Mouse (Mus musculus): ENCODE results near the gene Hemgn.

The Hemgn gene

DNA sequence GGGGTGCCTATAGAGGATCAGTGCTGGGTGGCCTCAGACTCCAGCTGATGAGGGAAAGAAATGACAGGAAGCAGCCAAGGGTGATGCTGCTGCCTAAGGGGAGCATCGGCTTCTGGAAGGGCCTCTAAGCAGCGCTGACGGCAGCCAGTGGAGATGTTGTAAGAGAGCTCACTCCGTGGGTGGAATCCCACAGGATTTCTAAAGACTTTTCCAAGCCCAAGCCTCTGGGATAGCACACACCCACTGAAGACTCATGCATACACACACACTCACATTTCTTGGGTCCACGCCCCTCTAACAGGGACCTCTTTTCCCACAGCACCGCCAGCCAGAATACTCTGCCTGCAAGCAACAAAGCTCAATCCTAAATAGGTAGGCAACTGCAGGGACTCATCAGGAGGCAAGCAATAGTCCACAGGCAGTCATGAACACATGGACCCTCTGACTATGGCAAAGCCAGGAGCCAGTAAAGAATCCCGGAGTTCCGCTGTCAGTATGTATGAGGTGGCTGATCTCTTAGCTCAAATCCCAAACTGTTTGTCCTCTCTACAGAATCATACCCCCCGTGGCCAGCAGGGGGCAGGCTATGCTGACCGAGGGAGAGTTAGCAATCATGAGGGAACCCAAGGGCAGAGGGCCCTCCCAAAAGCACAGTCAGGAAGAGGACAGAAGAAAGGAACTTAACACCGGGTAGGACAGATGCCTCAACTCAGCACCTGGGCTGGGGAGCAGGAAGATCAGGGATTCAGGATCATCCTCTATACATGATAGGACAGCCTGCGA lies 56.8 kb downstream of the Hemgn start:
- DNase-seq (ENCODE audit: low read depth) = peak; percentile 67

DNA sequence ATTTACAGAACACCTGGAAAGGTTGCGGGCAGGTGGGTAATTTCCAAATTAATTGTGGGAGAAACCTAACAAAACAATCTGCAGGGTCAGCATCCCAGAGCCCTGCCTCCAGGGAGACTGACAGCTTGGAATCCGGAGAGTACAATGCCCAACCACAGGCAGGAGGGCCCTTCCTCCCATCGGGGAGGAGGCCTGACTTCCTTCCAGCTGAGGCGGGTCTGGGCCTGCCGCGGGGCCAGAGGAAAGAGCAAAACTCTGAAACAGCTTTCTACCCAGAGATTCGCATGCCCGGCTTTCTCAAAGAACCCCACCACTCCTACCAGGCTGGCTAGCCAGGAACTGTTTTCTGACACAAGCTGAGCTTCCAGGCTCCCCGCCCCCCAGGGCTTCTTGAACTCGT lies 60.3 kb downstream of the Hemgn start:
- DNase-seq (ENCODE audit: low read depth) = no peak

DNA sequence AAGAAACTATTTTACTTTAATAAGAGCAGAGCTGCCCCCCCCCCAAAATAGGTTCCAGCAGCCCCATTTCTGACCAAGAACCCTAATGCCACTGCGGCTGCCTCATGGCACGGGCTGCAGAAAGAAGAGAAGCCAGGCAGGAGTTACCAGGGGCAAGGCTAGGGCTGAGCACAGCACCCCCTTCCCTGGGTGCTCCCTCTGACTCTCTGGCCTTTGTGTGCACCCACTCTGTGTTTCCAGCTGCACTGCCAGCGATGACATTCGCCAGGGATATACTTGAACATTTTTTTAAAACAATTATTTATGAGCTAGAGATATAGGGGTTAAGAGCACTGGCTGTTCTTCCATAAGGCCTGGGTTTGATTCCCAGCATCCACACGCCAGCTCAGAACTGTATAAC lies 63.8 kb downstream of the Hemgn start:
- DNase-seq (ENCODE audit: low read depth) = no peak

DNA sequence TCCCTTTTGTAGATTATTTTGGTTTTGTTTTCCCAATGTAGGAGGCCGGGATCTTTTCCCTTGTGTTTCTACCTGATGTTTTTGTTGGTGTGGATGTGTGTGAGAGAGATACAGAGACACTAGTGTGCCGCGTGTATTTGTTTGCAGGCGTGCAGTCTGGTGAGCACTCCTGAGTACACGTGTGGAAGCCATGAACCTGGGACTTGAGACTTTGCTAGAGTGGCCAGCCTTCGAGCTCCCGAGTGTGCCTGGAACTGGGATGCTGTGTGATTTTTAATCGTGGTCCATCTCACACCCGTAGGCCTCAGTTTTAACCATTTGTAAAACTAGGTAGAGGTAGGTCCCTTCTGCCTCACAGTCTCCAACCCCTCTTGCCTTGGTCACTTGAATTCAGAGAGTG lies 64.4 kb downstream of the Hemgn start:
- no peak for DNase-seq (ENCODE audit: low read depth)

GRCm38 (mm10) chr4:46347580-46348515 lies 65.5 kb downstream of the Hemgn start:
- no peak for DNase-seq (ENCODE audit: low read depth)

DNA sequence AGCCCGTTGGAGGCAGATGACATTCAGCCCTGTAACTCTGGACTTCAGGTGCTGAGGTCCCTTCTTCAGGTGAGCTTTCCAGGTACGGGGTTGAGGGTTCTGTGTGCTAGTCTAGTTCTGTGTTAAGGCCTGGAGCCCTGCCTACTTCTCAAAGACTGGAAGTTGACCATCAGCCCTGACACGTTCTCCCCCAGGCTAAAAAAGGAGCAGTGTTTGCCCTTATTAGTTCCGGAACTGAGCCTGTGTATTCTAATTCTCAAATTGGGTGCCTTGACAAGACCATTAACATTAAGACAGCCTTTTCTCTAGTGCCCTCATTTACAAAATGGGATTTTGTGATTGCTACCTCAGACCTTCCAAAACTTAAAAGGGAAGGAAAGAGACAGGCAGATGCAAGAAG lies 66.2 kb downstream of the Hemgn start:
- DNase-seq (ENCODE audit: low read depth) = no peak

DNA sequence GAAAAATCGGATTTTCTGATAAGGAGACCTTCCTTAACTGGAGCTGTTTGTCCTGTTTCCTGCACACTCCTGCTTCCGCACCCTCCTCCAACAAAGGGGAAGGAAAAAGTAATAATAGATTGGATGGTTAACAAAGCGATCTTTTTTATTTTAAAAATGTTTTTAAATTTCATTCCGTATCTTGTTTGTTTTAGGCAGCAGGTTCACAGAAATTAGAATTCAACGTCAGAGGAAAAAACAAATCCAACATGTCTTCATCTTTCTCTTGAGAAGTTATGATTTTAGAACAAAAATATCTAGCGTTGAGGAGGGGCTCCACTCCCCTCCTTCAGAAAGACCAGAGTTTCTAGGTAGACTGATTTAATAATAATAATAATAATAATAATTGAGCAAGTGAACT lies 67.1 kb downstream of the Hemgn start:
- no peak for DNase-seq (ENCODE audit: low read depth)

DNA sequence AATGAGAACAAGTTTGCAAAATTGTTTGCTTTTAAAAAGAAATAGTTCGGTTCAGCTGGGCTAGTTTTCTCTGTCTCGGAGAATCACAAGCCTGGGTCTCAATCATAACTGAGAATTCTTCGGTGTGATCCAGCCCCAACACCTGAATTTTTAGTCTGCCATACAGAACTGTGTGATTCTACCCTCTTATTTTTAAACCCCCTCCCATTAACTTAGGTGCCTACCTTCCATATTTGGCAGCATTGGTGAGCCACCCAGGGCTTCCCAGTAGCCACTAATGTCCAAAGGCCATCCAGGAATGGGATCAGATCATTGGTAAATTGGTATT lies 67.6 kb downstream of the Hemgn start:
- no peak for DNase-seq (ENCODE audit: low read depth)

- no peak for DNase-seq (ENCODE audit: low read depth)
These were observed 68.1 kb downstream of the Hemgn start for GRCm38 (mm10) chr4:46345056-46345772.

GRCm38 (mm10) chr4:46344288-46344687 lies 69.0 kb downstream of the Hemgn start:
- DNase-seq (ENCODE audit: low read depth) = peak; percentile 54

Data from naive thymus-derived CD4-positive, alpha-beta T cell, adult 2 months (primary cell).